Mouse (Mus musculus): Measurements from ENCODE around the gene Farp1. TPM values are rescaled to one million over a fixed set of nuclear protein-coding genes. Genes with fewer than 3 reads are reported as not detected.

Gene Farp1
- polyA plus RNA-seq, 1 experiment from 2014 or later: 41.2 TPM

GRCm38 (mm10) chr14:121109116-121109504 lies 74.1 kb downstream of the Farp1 start:
- peak overlapping the region; percentile 42; the same call in 1 of the 2 replicates for H3K27ac ChIP-seq
- H3K27me3 ChIP-seq (replicated peaks): no peaks in the 10 kb centered on the region
- H3K4me1 ChIP-seq: peaks cover 17% of the 10 kb centered on the region
- no peak overlapping the region for H3K4me2 ChIP-seq
- H3K9ac ChIP-seq: no peak overlapping the region
- H3K36me3 ChIP-seq (replicated peaks): no peaks in the 10 kb centered on the region
- no peaks in the 10 kb centered on the region for H3K9me3 ChIP-seq
- no peak overlapping the region for H3K4me3 ChIP-seq
- WGBS: 17% methylated on average over 9 of the region's 9 CpGs
- no peak for ATAC-seq (replicated peaks)

DNA sequence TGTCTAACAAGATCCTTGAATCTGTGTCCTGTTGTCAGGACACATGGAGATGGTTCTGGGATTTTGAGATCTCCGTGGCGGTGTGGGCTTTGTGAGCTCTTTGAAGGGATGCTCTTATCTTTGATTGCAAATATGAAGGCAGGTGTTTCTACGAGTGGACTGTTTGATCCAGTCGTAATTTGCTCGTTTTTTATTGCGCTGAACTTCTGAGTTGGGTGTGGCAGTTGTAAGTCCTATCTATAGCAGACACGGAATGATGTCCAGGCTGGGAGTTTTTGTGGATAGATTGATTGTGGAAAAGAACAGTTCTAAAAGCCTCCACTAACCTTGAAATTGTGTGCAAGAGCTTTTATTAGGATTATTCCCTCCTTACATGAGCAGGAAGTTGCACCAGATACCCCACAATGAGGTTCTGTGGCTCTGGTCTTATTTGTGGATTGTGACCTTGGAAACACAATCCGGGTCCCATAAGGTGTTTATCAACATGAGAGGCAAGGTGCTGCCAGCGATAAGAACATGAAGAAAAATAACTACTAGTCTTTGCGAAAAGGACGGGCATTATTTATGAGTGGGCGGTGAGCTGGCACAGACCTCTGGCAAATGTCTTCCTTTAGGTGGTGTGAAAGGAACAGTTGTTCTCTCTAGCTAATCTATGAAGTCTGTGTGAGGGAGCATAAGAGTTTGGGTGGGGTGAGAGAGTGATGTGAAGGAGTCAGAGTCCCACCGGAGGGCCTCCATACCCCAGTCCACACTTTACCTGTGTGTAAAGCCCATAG lies 75.7 kb downstream of the Farp1 start:
- Histone ChIP-seq H3K4me3 (no peak overlapping the region), H3K36me3 (replicated peaks) (0 out of 2 replicates have a peak, but pooled peaks cover 4% of the 10 kb centered on the region), H3K4me1 (peaks cover 17% of the 10 kb centered on the region), H3K4me2 (no peak overlapping the region), H3K9me3 (no peaks in the 10 kb centered on the region), H3K27ac (no peak overlapping the region), H3K27me3 (replicated peaks) (no peaks in the 10 kb centered on the region), H3K9ac (no peak overlapping the region)
- ATAC-seq (replicated peaks): no peak
- WGBS: 94% methylated on average over 13 of the region's 13 CpGs

GRCm38 (mm10) chr14:121112061-121112460 lies 77.1 kb downstream of the Farp1 start:
- H3K4me3 ChIP-seq: no peak overlapping the region
- no peak overlapping the region for H3K9ac ChIP-seq
- WGBS: 89% methylated on average over 8 of the region's 8 CpGs
- H3K4me2 ChIP-seq: no peak overlapping the region
- no peak overlapping the region for H3K27ac ChIP-seq
- peaks cover 11% of the 10 kb centered on the region for H3K4me1 ChIP-seq
- no peaks in the 10 kb centered on the region for H3K9me3 ChIP-seq
- ATAC-seq (replicated peaks): no peak
- H3K27me3 ChIP-seq (replicated peaks): no peaks in the 10 kb centered on the region
- H3K36me3 ChIP-seq (replicated peaks): 0 out of 2 replicates have a peak, but pooled peaks cover 4% of the 10 kb centered on the region

DNA sequence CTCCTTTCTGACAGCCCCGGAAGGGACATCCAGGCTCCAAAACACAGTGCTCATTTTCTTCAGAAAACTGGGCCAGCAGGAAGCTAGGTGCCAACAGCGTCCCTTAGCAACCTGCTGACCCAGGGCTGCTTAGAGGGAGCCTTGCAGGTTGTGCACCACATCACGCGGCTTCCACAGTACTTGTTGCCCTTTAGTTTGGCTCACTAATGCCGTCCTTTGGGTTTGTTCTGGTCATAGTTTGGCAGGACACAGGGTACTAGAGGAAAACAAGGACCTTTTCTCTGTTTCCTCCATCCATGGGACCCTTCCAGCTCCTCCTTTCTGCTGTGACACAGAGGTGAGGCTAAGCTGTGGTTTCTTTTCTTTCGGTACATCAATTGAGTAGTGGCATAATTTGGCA lies 78.8 kb downstream of the Farp1 start:
- Histone ChIP-seq H3K9ac (no peak overlapping the region), H3K9me3 (no peaks in the 10 kb centered on the region), H3K4me2 (no peak overlapping the region), H3K4me1 (peaks cover 6% of the 10 kb centered on the region; the same call in 1 of the 2 replicates), H3K36me3 (replicated peaks) (0 out of 2 replicates have a peak, but pooled peaks cover 4% of the 10 kb centered on the region), H3K4me3 (no peak overlapping the region), H3K27me3 (replicated peaks) (no peaks in the 10 kb centered on the region), H3K27ac (no peak overlapping the region)
- WGBS: 71% methylated on average over 6 of the region's 6 CpGs
- ATAC-seq (replicated peaks): no peak

DNA sequence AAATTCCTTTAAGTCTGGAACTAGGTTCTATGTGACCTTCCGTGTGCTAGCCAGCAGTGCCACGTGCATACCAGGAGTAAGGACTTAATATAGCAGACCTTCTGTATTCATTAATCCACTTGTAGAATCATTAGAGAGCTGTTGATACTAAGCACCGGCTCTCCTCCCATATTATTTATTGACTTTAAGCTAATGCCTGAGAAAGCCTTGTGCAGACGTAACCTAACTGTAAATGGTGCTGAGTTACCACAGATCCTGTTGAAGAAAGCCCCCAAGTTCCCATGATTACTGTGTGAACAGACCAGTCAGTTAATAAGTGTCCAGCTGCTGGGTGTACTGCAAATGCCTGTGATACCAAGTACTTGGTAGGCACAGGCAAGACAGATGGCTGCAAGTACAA lies 81.7 kb downstream of the Farp1 start:
- WGBS: 81% methylated on average over 4 of the region's 4 CpGs
- no peaks in the 10 kb centered on the region for H3K4me1 ChIP-seq

GRCm38 (mm10) chr14:121118860-121119259 lies 83.9 kb downstream of the Farp1 start:
- H3K4me3 ChIP-seq: no peak overlapping the region
- 0 out of 2 replicates have a peak, but pooled peaks cover 4% of the 10 kb centered on the region for H3K36me3 ChIP-seq (replicated peaks)
- H3K27me3 ChIP-seq (replicated peaks): no peaks in the 10 kb centered on the region
- 79% methylated on average over 7 of the region's 7 CpGs for WGBS
- H3K9ac ChIP-seq: no peak overlapping the region
- H3K4me1 ChIP-seq: no peaks in the 10 kb centered on the region
- no peak for ATAC-seq (replicated peaks)
- H3K4me2 ChIP-seq: no peak overlapping the region
- no peaks in the 10 kb centered on the region for H3K9me3 ChIP-seq
- no peak overlapping the region for H3K27ac ChIP-seq

More for the DNA sequence above, 81.7 kb downstream of the Farp1 start:
- no peak for ATAC-seq (replicated peaks)
- Histone ChIP-seq H3K9ac (no peak overlapping the region), H3K27ac (no peak overlapping the region), H3K27me3 (replicated peaks) (no peaks in the 10 kb centered on the region), H3K9me3 (no peaks in the 10 kb centered on the region), H3K36me3 (replicated peaks) (0 out of 2 replicates have a peak, but pooled peaks cover 4% of the 10 kb centered on the region), H3K4me2 (no peak overlapping the region), H3K4me3 (no peak overlapping the region)

DNA sequence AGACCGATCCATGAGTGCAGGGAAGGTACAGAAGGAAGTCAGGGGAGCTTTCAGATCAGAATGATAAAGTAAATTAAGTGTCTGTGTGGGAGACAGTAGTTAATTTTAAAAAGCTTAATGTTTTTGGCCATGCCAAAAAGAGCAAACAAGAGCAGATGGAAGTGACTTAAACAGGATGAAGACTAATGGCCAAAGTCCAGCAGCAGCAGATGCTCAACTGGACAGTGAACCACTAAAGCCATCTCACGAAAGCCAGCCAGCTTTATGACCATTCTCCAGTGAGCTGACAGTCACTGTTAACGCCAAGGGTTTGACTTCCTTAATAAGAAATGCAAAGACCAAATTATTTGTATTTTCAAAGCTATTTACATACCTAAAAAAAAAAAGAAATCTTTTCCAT lies 86.7 kb downstream of the Farp1 start:
- ATAC-seq (replicated peaks): no peak
- H3K4me2 ChIP-seq: no peak overlapping the region
- no peaks in the 10 kb centered on the region for H3K36me3 ChIP-seq (replicated peaks)
- WGBS: 83% methylated on average over 3 of the region's 3 CpGs
- H3K4me3 ChIP-seq: no peak overlapping the region
- no peaks in the 10 kb centered on the region for H3K9me3 ChIP-seq
- no peak overlapping the region for H3K27ac ChIP-seq
- no peak overlapping the region for H3K9ac ChIP-seq
- H3K4me1 ChIP-seq: no peaks in the 10 kb centered on the region
- H3K27me3 ChIP-seq (replicated peaks): no peaks in the 10 kb centered on the region

DNA sequence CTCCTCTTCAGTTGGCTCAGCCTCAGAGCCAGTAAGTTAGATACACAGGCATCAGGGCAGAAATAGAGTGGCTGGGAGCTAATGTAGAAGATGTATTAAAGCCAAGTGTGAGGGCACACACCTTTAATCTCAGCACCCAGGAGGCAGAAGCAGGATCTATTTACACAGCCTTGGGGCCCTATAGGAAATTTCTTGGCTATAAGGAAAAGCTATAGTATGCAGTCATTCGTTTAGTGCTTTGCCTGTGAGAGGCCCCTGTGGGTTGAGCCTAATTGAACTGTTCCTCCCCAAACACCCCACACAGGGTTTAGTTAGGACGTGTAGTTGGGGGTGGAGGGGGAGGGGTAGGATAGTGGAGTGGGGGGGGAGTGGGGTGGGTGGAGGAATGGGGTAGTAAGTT lies 87.9 kb downstream of the Farp1 start:
- 24% methylated on average over 2 of the region's 2 CpGs for WGBS
- no peaks in the 10 kb centered on the region for H3K4me1 ChIP-seq
- no peak overlapping the region for H3K27ac ChIP-seq
- H3K36me3 ChIP-seq (replicated peaks): no peaks in the 10 kb centered on the region
- no peak overlapping the region for H3K9ac ChIP-seq
- no peaks in the 10 kb centered on the region for H3K9me3 ChIP-seq
- no peaks in the 10 kb centered on the region for H3K27me3 ChIP-seq (replicated peaks)
- H3K4me3 ChIP-seq: no peak overlapping the region
- H3K4me2 ChIP-seq: no peak overlapping the region
- no peak for ATAC-seq (replicated peaks)

GRCm38 (mm10) chr14:121124409-121125010 lies 89.5 kb downstream of the Farp1 start:
- no peak for ATAC-seq (replicated peaks)
- WGBS: 93% methylated on average over 8 of the region's 8 CpGs

GRCm38 (mm10) chr14:121125651-121126050 lies 90.7 kb downstream of the Farp1 start:
- Histone ChIP-seq H3K4me1 (peaks cover 13% of the 10 kb centered on the region), H3K27ac (no peak overlapping the region), H3K27me3 (replicated peaks) (no peaks in the 10 kb centered on the region), H3K9ac (no peak overlapping the region), H3K9me3 (no peaks in the 10 kb centered on the region), H3K4me2 (no peak overlapping the region), H3K36me3 (replicated peaks) (no peaks in the 10 kb centered on the region), H3K4me3 (no peak overlapping the region)
- 82% methylated on average over 3 of the region's 3 CpGs for WGBS
- no peak for ATAC-seq (replicated peaks)

More at GRCm38 (mm10) chr14:121124409-121125010, 89.5 kb downstream of the Farp1 start:
- H3K27me3 ChIP-seq (replicated peaks): no peaks in the 10 kb centered on the region
- H3K9me3 ChIP-seq: no peaks in the 10 kb centered on the region
- no peak overlapping the region for H3K27ac ChIP-seq
- H3K36me3 ChIP-seq (replicated peaks): no peaks in the 10 kb centered on the region
- H3K4me2 ChIP-seq: no peak overlapping the region
- H3K4me1 ChIP-seq: peaks cover 11% of the 10 kb centered on the region
- H3K4me3 ChIP-seq: no peak overlapping the region
- H3K9ac ChIP-seq: no peak overlapping the region

- no peak overlapping the region for H3K4me2 ChIP-seq
- no peak overlapping the region for H3K9ac ChIP-seq
- no peaks in the 10 kb centered on the region for H3K9me3 ChIP-seq
- H3K27ac ChIP-seq: no peak overlapping the region
- no peak for ATAC-seq (replicated peaks)
- WGBS: 77% methylated on average over 4 of the region's 4 CpGs
- no peak overlapping the region for H3K4me3 ChIP-seq
- peaks cover 14% of the 10 kb centered on the region for H3K4me1 ChIP-seq
- H3K36me3 ChIP-seq (replicated peaks): no peaks in the 10 kb centered on the region
- no peaks in the 10 kb centered on the region for H3K27me3 ChIP-seq (replicated peaks)
These were observed 91.3 kb downstream of the Farp1 start for GRCm38 (mm10) chr14:121126291-121126690.

GRCm38 (mm10) chr14:121128858-121129800 lies 94.1 kb downstream of the Farp1 start:
- no peak overlapping the region for H3K4me2 ChIP-seq
- H3K36me3 ChIP-seq (replicated peaks): no peaks in the 10 kb centered on the region
- WGBS: 27% methylated on average over 20 of the region's 20 CpGs
- no peak overlapping the region for H3K4me3 ChIP-seq
- H3K27ac ChIP-seq: peak overlapping the region; percentile 51
- no peaks in the 10 kb centered on the region for H3K27me3 ChIP-seq (replicated peaks)
- ATAC-seq (replicated peaks): no peak; the same call in 1 of the 2 replicates
- peaks cover 14% of the 10 kb centered on the region for H3K4me1 ChIP-seq
- H3K9ac ChIP-seq: no peak overlapping the region
- H3K9me3 ChIP-seq: no peaks in the 10 kb centered on the region

All from midbrain, embryonic 15.5 days (tissue).